Mouse (Mus musculus) C2C12 (cell line): ENCODE measurements at regions not wholly inside any gene's neighbourhood (a gene's known extent, or its start where the extent isn't known, plus 50 kb on each side); places are given as distances from the start of the nearest gene placed in this dataset.

Experiments
- H3K27me3 ChIP-seq: one replicate; pipeline ENCODE4 v1.6.1; 2011; ENCODE audit not compliant: control insufficient read depth, insufficient read depth, insufficient read length
- H3K36me3 ChIP-seq: one replicate; pipeline ENCODE4 v1.6.1; 2011; ENCODE audit not compliant: control insufficient read depth, insufficient read depth
- H3K4me3 ChIP-seq: one replicate; pipeline ENCODE4 v1.5.1; 2011; ENCODE audit warnings: mild to moderate bottlenecking, control low read depth; ENCODE audit not compliant: poor library complexity, insufficient read depth, severe bottlenecking
- H3K79me2 ChIP-seq: one replicate; pipeline ENCODE4 v1.6.1; 2011; ENCODE audit not compliant: control insufficient read depth, insufficient read depth
- H3K79me3 ChIP-seq: one replicate; pipeline ENCODE4 v1.6.1; 2011; ENCODE audit warnings: low read depth, control low read depth
- H3ac ChIP-seq: one replicate; pipeline ENCODE3; 2011; ENCODE audit warnings: low read depth; ENCODE audit not compliant: control insufficient read depth, insufficient read length
- CEBPB ChIP-seq: IDR thresholded peaks from one replicate; pipeline ENCODE4 v1.6.1; 2011; ENCODE audit warnings: low read depth, mild to moderate bottlenecking, control low read depth, moderate library complexity
- CTCF ChIP-seq: IDR thresholded peaks from one replicate; pipeline ENCODE4 v1.5.1; 2011; ENCODE audit not compliant: control insufficient read depth, insufficient read depth, insufficient read length
- FOSL1 ChIP-seq: IDR thresholded peaks from one replicate; pipeline ENCODE4 v1.8.0; 2011; ENCODE audit warnings: mild to moderate bottlenecking, low read length; ENCODE audit not compliant: poor library complexity, insufficient read depth, severe bottlenecking
- MAX ChIP-seq: IDR thresholded peaks from one replicate; pipeline ENCODE4 v1.6.1; 2011; ENCODE audit warnings: mild to moderate bottlenecking, control low read depth
- MYOD1 ChIP-seq: IDR thresholded peaks from one replicate; pipeline ENCODE4 v1.6.1; 2011; ENCODE audit warnings: low read depth; ENCODE audit not compliant: control insufficient read depth, insufficient read length
- MYOG ChIP-seq: IDR thresholded peaks from one replicate; pipeline ENCODE4 v1.6.1; 2011; ENCODE audit not compliant: control insufficient read depth, insufficient read length; ENCODE audit errors: extremely low read depth
- USF1 ChIP-seq: IDR thresholded peaks from one replicate; pipeline ENCODE4 v1.6.1; 2011; ENCODE audit warnings: low read depth, mild to moderate bottlenecking, control low read depth, moderate library complexity

DNA sequence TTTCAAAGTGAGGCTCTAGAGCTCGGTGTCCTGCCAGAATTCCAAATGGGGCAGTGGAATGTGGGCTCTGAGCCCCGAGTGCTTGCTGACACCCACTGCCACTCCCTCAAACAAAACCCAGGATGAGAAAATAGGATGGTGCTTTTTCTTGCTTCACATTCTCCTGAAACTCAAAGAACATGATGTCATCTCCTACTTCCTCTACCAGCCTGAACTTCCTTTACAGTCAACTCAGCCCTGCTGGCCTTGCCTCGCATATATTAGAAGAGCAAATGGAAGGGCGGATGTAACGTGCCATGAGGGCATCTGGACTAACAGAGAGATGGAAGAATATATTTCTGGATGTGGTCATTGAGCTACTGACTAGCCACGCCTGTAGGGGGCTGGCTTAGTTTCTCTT is 309.6 kb downstream of the Rbm26 start:
- Histone ChIP-seq H3ac (no peak overlapping the region), H3K79me2 (no peaks in the 10 kb centered on the region), H3K4me3 (no peak overlapping the region), H3K79me3 (no peaks in the 10 kb centered on the region), H3K36me3 (no peaks in the 10 kb centered on the region), H3K27me3 (no peaks in the 10 kb centered on the region)
- TF ChIP-seq USF1: no peak
- no peak for TF ChIP-seq MYOG
- no peak for TF ChIP-seq CEBPB
- no peak for TF ChIP-seq MYOD1
- no peak for TF ChIP-seq FOSL1
- TF ChIP-seq CTCF: no peak
- no peak for TF ChIP-seq MAX

DNA sequence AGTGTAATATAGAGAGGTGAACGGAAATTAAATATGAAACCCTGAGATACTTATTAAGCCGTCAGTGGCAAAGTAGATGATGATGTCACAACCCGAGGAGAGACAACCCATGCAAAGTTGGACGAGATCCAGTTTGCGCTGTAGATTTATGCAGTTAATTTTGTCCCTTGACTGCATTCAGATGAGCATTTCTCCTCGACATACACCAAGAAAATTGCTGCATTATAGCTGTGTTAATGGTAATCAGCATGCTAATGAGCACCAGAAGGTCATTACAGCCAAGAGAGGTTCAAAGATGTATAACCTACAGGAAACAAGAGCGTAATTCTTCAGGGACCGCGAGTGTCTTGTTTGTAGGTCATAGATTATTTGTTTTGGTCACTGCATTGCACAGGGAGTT is 313.2 kb downstream of the Rbm26 start:
- Histone ChIP-seq H3K27me3 (no peaks in the 10 kb centered on the region), H3K4me3 (no peak overlapping the region), H3K79me2 (no peaks in the 10 kb centered on the region), H3K79me3 (no peaks in the 10 kb centered on the region), H3K36me3 (no peaks in the 10 kb centered on the region), H3ac (no peak overlapping the region)
- no peak for TF ChIP-seq MYOG
- no peak for TF ChIP-seq MYOD1
- no peak for TF ChIP-seq FOSL1
- TF ChIP-seq MAX: no peak
- TF ChIP-seq CEBPB: no peak
- TF ChIP-seq CTCF: no peak
- TF ChIP-seq USF1: no peak

DNA sequence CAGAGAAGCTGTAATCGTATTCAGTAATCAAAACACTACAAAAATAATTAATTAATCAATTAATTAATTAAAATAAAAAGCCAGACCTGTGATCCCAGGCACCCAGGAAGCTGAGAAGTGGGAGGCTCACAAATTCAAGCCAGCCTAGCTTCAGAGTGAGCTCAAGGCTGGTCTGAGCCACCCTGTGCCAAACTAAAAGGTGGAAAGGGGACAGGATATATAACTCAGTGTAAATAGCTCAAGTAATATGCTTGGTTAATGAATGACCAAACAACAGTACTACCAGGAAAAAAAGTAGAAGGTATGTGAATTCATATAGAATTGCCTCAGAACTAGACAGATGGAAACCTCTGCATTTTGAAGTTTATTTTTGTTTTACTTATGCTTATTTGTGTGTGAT is 321.2 kb downstream of the Rbm26 start:
- TF ChIP-seq CTCF (no peak), CEBPB (no peak), USF1 (no peak), MYOD1 (no peak), FOSL1 (no peak), MYOG (no peak), MAX (no peak)
- H3K79me3 ChIP-seq: no peaks in the 10 kb centered on the region
- H3K4me3 ChIP-seq: no peak overlapping the region
- H3K27me3 ChIP-seq: no peaks in the 10 kb centered on the region
- H3K79me2 ChIP-seq: no peaks in the 10 kb centered on the region
- no peak overlapping the region for H3ac ChIP-seq
- no peaks in the 10 kb centered on the region for H3K36me3 ChIP-seq

DNA sequence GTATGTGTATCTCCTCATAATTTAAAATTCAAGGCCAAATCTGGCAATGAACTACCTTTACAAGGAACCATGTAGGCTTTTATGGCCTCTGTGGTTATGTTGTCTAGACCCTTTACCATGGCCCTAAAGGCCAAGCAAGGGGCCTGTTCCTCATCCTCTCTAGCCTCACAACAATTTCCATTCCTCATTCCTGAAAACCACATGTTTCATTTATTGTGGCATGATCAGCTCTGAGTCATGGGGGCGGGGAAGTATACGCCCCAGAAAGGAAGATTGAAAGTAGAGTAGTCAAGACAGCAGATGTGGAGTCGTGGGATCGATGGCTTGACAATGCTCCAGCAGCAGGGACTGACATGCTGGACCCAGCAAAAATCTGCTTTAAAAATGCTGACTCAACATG is 326.8 kb upstream of the Rnf219 start:
- Histone ChIP-seq H3K79me3 (no peaks in the 10 kb centered on the region), H3K79me2 (no peaks in the 10 kb centered on the region), H3K4me3 (no peak overlapping the region), H3ac (no peak overlapping the region), H3K27me3 (no peaks in the 10 kb centered on the region), H3K36me3 (no peaks in the 10 kb centered on the region)
- TF ChIP-seq CEBPB (no peak), MYOG (no peak), USF1 (no peak), FOSL1 (no peak), MAX (no peak), CTCF (no peak), MYOD1 (no peak)

DNA sequence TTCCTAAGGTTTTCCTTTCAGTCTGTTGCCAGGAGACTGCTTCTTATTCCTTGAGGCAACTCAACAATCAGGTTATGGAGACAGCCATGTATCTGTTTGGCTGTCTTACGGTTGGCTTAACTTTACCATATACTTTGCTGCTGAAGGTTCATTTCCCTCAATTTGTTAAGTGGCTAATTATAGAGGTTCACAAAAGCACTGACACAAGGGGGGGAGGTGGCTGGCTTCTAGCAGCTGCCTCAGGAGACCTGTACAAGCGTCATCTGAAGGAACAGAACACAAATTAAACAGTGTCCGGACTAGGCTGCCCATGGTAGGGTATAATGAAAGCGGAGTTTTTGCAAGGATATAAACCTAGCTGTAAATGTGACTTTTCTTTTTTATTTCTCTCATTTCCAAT is 305.0 kb upstream of the Rnf219 start:
- TF ChIP-seq FOSL1: no peak
- TF ChIP-seq USF1: no peak
- TF ChIP-seq MYOD1: no peak
- no peak for TF ChIP-seq MAX
- no peak for TF ChIP-seq CTCF
- no peak for TF ChIP-seq MYOG
- TF ChIP-seq CEBPB: no peak
- Histone ChIP-seq H3K79me3 (no peaks in the 10 kb centered on the region), H3K4me3 (no peak overlapping the region), H3K79me2 (no peaks in the 10 kb centered on the region), H3K27me3 (no peaks in the 10 kb centered on the region), H3ac (no peak overlapping the region), H3K36me3 (no peaks in the 10 kb centered on the region)

DNA sequence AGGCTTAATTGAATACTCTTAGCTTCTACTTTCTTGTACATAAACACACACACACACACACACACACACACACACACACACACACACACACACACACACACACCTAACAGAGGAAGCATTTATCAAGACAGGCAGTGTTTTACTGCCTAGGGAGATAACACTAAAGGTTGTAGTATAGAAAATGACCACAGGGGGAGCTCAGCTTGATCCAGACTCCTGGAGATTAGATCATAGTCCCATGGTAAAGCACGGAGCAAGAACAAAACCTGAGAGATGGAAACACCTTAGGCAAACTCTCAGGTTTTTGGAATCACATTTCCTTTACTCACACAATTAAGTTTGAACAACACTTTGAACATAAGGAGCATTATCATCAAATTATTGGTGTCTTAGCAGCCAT is 302.5 kb upstream of the Rnf219 start:
- no peaks in the 10 kb centered on the region for H3K36me3 ChIP-seq
- H3K27me3 ChIP-seq: no peaks in the 10 kb centered on the region
- no peak overlapping the region for H3ac ChIP-seq
- H3K79me3 ChIP-seq: no peaks in the 10 kb centered on the region
- no peak overlapping the region for H3K4me3 ChIP-seq
- TF ChIP-seq MAX (no peak), FOSL1 (no peak)
- H3K79me2 ChIP-seq: no peaks in the 10 kb centered on the region
